Mouse (Mus musculus): Measurements from ENCODE around the gene Vwf. TPM values are rescaled to one million over a fixed set of nuclear protein-coding genes. Genes with fewer than 3 reads are reported as not detected.

Vwf gene
- polyA plus RNA-seq, 1 experiment from 2014 or later: 21.9 TPM

- peaks cover 19% of the 10 kb centered on the region; the same call in 1 of the 2 replicates for H3K27me3 ChIP-seq
- 40% methylated on average over 9 of the region's 9 CpGs for WGBS
These were observed 53.5 kb downstream of the Vwf start for GRCm38 (mm10) chr6:125600036-125600558.

GRCm38 (mm10) chr6:125600669-125601068, 54.1 kb downstream of the Vwf start:
- no peak overlapping the region for H3K4me3 ChIP-seq
- H3K9ac ChIP-seq: no peak overlapping the region
- peaks cover 22% of the 10 kb centered on the region for H3K27me3 ChIP-seq
- H3K4me2 ChIP-seq: no peak overlapping the region
- peaks cover 5% of the 10 kb centered on the region for H3K4me1 ChIP-seq (replicated peaks)
- no peak overlapping the region for H3K27ac ChIP-seq
- no peaks in the 10 kb centered on the region for H3K9me3 ChIP-seq (replicated peaks)
- ATAC-seq (replicated peaks; ENCODE audit: insufficient number of reproducible peaks, insufficient read depth, low FRiP score, low read depth): no peak
- no peaks in the 10 kb centered on the region for H3K36me3 ChIP-seq
- 71% methylated on average over 8 of the region's 8 CpGs for WGBS

More at GRCm38 (mm10) chr6:125600036-125600558, 53.5 kb downstream of the Vwf start:
- H3K9ac ChIP-seq: no peak overlapping the region
- ATAC-seq (replicated peaks; ENCODE audit: insufficient number of reproducible peaks, insufficient read depth, low FRiP score, low read depth): no peak
- H3K9me3 ChIP-seq (replicated peaks): no peaks in the 10 kb centered on the region
- H3K36me3 ChIP-seq: no peaks in the 10 kb centered on the region
- no peak overlapping the region for H3K27ac ChIP-seq
- no peak overlapping the region for H3K4me2 ChIP-seq
- H3K4me3 ChIP-seq: no peak overlapping the region
- H3K4me1 ChIP-seq (replicated peaks): peaks cover 5% of the 10 kb centered on the region

- WGBS: 66% methylated on average over 4 of the region's 4 CpGs
- H3K4me3 ChIP-seq: no peak overlapping the region
- no peak overlapping the region for H3K9ac ChIP-seq
- no peak overlapping the region for H3K27ac ChIP-seq
- no peaks in the 10 kb centered on the region for H3K36me3 ChIP-seq
- no peaks in the 10 kb centered on the region for H3K9me3 ChIP-seq (replicated peaks)
- no peak for ATAC-seq (replicated peaks; ENCODE audit: insufficient number of reproducible peaks, insufficient read depth, low FRiP score, low read depth)
- peaks cover 26% of the 10 kb centered on the region for H3K27me3 ChIP-seq
- peaks cover 5% of the 10 kb centered on the region for H3K4me1 ChIP-seq (replicated peaks)
- no peak overlapping the region for H3K4me2 ChIP-seq
These were observed 54.6 kb downstream of the Vwf start for GRCm38 (mm10) chr6:125601190-125601589.

- H3K27me3 ChIP-seq: peaks cover 26% of the 10 kb centered on the region
- no peak overlapping the region for H3K4me3 ChIP-seq
- no peak overlapping the region for H3K9ac ChIP-seq
- H3K9me3 ChIP-seq (replicated peaks): no peaks in the 10 kb centered on the region
- ATAC-seq (replicated peaks; ENCODE audit: insufficient number of reproducible peaks, insufficient read depth, low FRiP score, low read depth): no peak
- 67% methylated on average over 5 of the region's 5 CpGs for WGBS
- H3K4me2 ChIP-seq: no peak overlapping the region
- H3K4me1 ChIP-seq (replicated peaks): peaks cover 5% of the 10 kb centered on the region
- H3K36me3 ChIP-seq: no peaks in the 10 kb centered on the region
- H3K27ac ChIP-seq: no peak overlapping the region
These were observed 55.2 kb downstream of the Vwf start for GRCm38 (mm10) chr6:125601748-125602147.

- no peak overlapping the region for H3K4me3 ChIP-seq
- peaks cover 5% of the 10 kb centered on the region for H3K4me1 ChIP-seq (replicated peaks)
- H3K36me3 ChIP-seq: no peaks in the 10 kb centered on the region
- ATAC-seq (replicated peaks; ENCODE audit: insufficient number of reproducible peaks, insufficient read depth, low FRiP score, low read depth): no peak
- 69% methylated on average over 5 of the region's 5 CpGs for WGBS
- no peak overlapping the region for H3K4me2 ChIP-seq
- peaks cover 26% of the 10 kb centered on the region for H3K27me3 ChIP-seq
- no peaks in the 10 kb centered on the region for H3K9me3 ChIP-seq (replicated peaks)
- H3K9ac ChIP-seq: no peak overlapping the region
- H3K27ac ChIP-seq: no peak overlapping the region
These were observed 55.8 kb downstream of the Vwf start for GRCm38 (mm10) chr6:125602354-125602753.

GRCm38 (mm10) chr6:125603234-125603633, 56.7 kb downstream of the Vwf start:
- H3K4me3 ChIP-seq: 0 out of 2 replicates have a peak overlapping the region, but pooled peaks have one; percentile 16
- 6% methylated on average over 18 of the region's 18 CpGs for WGBS
- H3K36me3 ChIP-seq: no peaks in the 10 kb centered on the region
- no peaks in the 10 kb centered on the region for H3K9me3 ChIP-seq (replicated peaks)
- H3K4me2 ChIP-seq: peak overlapping the region; percentile 39
- no peak overlapping the region for H3K27ac ChIP-seq
- peak; percentile 61 for ATAC-seq (replicated peaks; ENCODE audit: insufficient number of reproducible peaks, insufficient read depth, low FRiP score, low read depth)
- no peak overlapping the region for H3K9ac ChIP-seq
- H3K27me3 ChIP-seq: peaks cover 26% of the 10 kb centered on the region
- peaks cover 5% of the 10 kb centered on the region for H3K4me1 ChIP-seq (replicated peaks)

GRCm38 (mm10) chr6:125603678-125604462, 57.3 kb downstream of the Vwf start:
- no peak overlapping the region for H3K27ac ChIP-seq
- no peak overlapping the region for H3K4me3 ChIP-seq
- ATAC-seq (replicated peaks; ENCODE audit: insufficient number of reproducible peaks, insufficient read depth, low FRiP score, low read depth): no peak
- peaks cover 5% of the 10 kb centered on the region for H3K4me1 ChIP-seq (replicated peaks)
- H3K9ac ChIP-seq: no peak overlapping the region
- no peaks in the 10 kb centered on the region for H3K9me3 ChIP-seq (replicated peaks)
- H3K27me3 ChIP-seq: peaks cover 25% of the 10 kb centered on the region
- 76% methylated on average over 26 of the region's 26 CpGs for WGBS
- no peaks in the 10 kb centered on the region for H3K36me3 ChIP-seq
- peak overlapping the region; percentile 39 for H3K4me2 ChIP-seq

GRCm38 (mm10) chr6:125604463-125605191, 58.1 kb downstream of the Vwf start:
- Histone ChIP-seq H3K4me2 (no peak overlapping the region), H3K9ac (no peak overlapping the region), H3K4me1 (replicated peaks) (peaks cover 5% of the 10 kb centered on the region), H3K27ac (no peak overlapping the region), H3K4me3 (no peak overlapping the region), H3K36me3 (no peaks in the 10 kb centered on the region), H3K9me3 (replicated peaks) (no peaks in the 10 kb centered on the region), H3K27me3 (peaks cover 18% of the 10 kb centered on the region)
- ATAC-seq (replicated peaks; ENCODE audit: insufficient number of reproducible peaks, insufficient read depth, low FRiP score, low read depth): no peak
- WGBS: 22% methylated on average over 9 of the region's 9 CpGs

GRCm38 (mm10) chr6:125609025-125609424, 62.5 kb downstream of the Vwf start:
- no peak overlapping the region for H3K9ac ChIP-seq
- ATAC-seq (replicated peaks; ENCODE audit: insufficient number of reproducible peaks, insufficient read depth, low FRiP score, low read depth): no peak
- H3K9me3 ChIP-seq (replicated peaks): no peaks in the 10 kb centered on the region
- peaks cover 13% of the 10 kb centered on the region; the same call in 1 of the 2 replicates for H3K27me3 ChIP-seq
- H3K4me3 ChIP-seq: no peak overlapping the region
- WGBS: 70% methylated on average over 6 of the region's 6 CpGs
- H3K27ac ChIP-seq: no peak overlapping the region
- H3K4me2 ChIP-seq: no peak overlapping the region
- no peaks in the 10 kb centered on the region for H3K4me1 ChIP-seq (replicated peaks)
- H3K36me3 ChIP-seq: no peaks in the 10 kb centered on the region

GRCm38 (mm10) chr6:125617855-125618254, 71.3 kb downstream of the Vwf start:
- Histone ChIP-seq H3K27ac (no peak overlapping the region), H3K9ac (no peak overlapping the region), H3K4me2 (no peak overlapping the region), H3K9me3 (replicated peaks) (no peaks in the 10 kb centered on the region), H3K4me1 (replicated peaks) (no peaks in the 10 kb centered on the region), H3K27me3 (no peaks in the 10 kb centered on the region), H3K36me3 (no peaks in the 10 kb centered on the region), H3K4me3 (no peak overlapping the region)
- WGBS: 87% methylated on average over 1 of the region's 1 CpGs
- no peak for ATAC-seq (replicated peaks; ENCODE audit: insufficient number of reproducible peaks, insufficient read depth, low FRiP score, low read depth)

- Histone ChIP-seq H3K4me3 (no peak overlapping the region), H3K4me1 (replicated peaks) (no peaks in the 10 kb centered on the region), H3K9ac (no peak overlapping the region), H3K9me3 (replicated peaks) (no peaks in the 10 kb centered on the region), H3K27me3 (no peaks in the 10 kb centered on the region), H3K36me3 (no peaks in the 10 kb centered on the region), H3K4me2 (no peak overlapping the region), H3K27ac (no peak overlapping the region)
- WGBS: 40% methylated on average over 6 of the region's 6 CpGs
- no peak for ATAC-seq (replicated peaks; ENCODE audit: insufficient number of reproducible peaks, insufficient read depth, low FRiP score, low read depth)
These were observed 74.2 kb downstream of the Vwf start for GRCm38 (mm10) chr6:125620764-125621163.
